Mouse (Mus musculus) bone marrow, adult 2 months (tissue): ENCODE measurements around the gene Gm13271. TPM values are rescaled to one million over a fixed set of nuclear protein-coding genes. Genes with fewer than 3 reads are reported as not detected.
"Not testable (repeated sequence)": the region's sequence is repeated elsewhere in the genome, so short reads cannot be mapped to it uniquely, and the experiment has no call there.

Experiments used
- H3K27ac ChIP-seq: fragments of 200-500 bp; 2 replicates; pipeline ENCODE4 v1.5.1; 2012; ENCODE audit warnings: low read depth, mild to moderate bottlenecking, control low read depth, inconsistent platforms, low read length; ENCODE audit not compliant: control insufficient read depth, poor library complexity, insufficient read depth
- H3K4me1 ChIP-seq: fragments of 200-500 bp; 2 replicates; pipeline ENCODE4 v1.6.1; 2011; ENCODE audit warnings: low read length; ENCODE audit not compliant: control insufficient read depth, insufficient read depth
- H3K4me3 ChIP-seq: fragments of 200-500 bp; replicated peaks from 2 replicates; pipeline ENCODE3; 2011; ENCODE audit warnings: mild to moderate bottlenecking, low read depth, low read length, control low read depth; ENCODE audit not compliant: control insufficient read depth
- CTCF ChIP-seq: fragments of 200-500 bp; IDR thresholded peaks from 2 replicates; pipeline ENCODE4 v1.5.1; 2011; ENCODE audit warnings: low read length, control low read depth; ENCODE audit not compliant: control insufficient read depth, insufficient read depth
- POLR2A ChIP-seq: fragments of 200-500 bp; IDR thresholded peaks from 2 replicates; pipeline ENCODE4 v1.6.1; 2011; ENCODE audit warnings: low read depth, mild to moderate bottlenecking, control low read depth, low read length, borderline replicate concordance; ENCODE audit not compliant: control insufficient read depth
- WGBS: fragments of 180-500 bp; shearing (Covaris S2); methylation state at CpG from one replicate; pipeline ENCODE4 v1.1.7; 2018; 5-methylcytosine and 5-hydroxymethylcytosine counted together
- polyA plus RNA-seq: library from polyadenylated mRNA; stranded (reverse); fragments of >200 nt; gene quantifications from 2 replicates; pipeline ENCODE4 v1.2.4, GENCODE M21; 2011; ENCODE audit warnings: low replicate concordance; ENCODE audit not compliant: missing spikeins, insufficient read depth, insufficient read length

Gene Gm13271
- polyA plus RNA-seq, 1 experiment = not detected

DNA sequence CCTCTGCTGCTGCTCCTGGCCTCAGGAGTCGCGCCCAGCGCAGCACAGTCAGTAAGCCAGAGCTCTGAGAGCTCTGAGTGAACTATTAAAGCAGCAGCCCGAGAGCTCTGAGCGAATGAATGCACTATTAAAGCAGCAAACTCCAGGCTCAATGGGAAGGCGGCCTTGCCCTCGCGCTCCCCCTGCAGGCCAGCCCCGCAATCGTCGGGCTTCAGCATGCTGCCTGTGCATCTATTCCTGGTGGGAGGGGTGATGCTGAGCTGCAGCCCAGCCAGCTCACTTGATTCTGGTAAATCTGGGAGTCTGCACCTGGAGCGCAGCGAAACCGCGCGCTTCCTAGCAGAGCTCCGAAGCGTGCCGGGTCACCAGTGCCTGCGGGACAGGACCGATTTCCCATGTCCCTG, 3.0 kb downstream of the Gm13271 start:
- H3K4me1 ChIP-seq = not testable (repeated sequence)
- Histone ChIP-seq H3K4me3 (peak overlapping the region; percentile 62), H3K27ac (peak overlapping the region; percentile 92)
- 1% methylated on average over 21 of the region's 21 CpGs for WGBS
- peak; percentile 70 for TF ChIP-seq CTCF

DNA sequence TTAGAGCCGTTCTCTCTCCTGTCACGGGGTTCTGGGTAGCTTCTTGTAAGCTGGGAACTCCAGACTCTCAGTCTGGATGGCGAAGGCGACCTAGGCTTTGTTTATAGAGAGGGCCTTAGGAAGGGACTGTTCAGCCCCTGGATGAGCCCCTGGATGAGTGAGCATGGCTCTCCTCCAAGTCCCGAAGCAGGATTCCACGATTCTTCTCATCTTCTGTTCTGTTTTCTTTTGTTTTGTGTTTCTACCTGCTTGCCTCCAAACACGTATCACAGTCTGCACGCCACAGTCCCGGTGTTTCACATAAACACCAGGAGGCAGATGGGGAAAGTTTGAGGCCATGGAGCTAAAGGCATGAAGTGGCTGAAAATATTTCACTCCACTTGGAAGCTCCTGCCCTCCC, 4.1 kb downstream of the Gm13271 start:
- not testable (repeated sequence) for H3K4me3 ChIP-seq, H3K4me1 ChIP-seq, H3K27ac ChIP-seq
- 90% methylated on average over 9 of the region's 9 CpGs for WGBS

DNA sequence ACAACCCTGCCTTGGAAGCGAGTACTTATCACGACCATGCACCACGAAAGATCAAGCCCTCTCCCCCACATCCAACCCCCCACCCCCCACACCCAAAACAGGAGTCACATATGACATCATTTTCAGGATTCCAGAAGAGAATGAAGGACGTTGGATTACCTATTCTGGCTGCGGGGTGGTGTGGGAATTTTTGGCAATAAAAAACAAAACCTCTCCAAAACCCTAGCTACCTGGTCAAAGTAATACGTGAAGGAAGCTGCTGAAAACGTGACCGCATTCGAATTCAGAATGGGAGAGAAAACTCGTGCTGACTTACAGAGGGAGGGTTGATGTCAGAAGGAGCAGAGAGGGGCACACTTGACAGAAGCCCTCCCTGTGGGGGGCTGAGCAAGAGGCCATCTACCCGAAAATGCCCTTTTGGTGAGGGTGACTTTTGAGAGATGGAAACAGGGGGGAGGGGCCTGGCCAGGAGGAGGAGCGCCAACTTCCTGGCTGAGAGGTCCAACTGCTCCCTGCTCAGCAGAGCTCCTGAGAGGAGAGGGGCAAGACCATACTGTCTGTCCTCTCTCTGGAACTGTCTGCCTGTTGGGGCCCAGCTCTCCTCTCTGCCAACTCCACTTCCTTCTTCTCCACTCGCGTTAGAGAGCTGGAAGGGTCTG, 5.1 kb downstream of the Gm13271 start, which contains the start of gene Gm13283:
Gene Gm13283, plus strand, starts transcription at position 510 of the 659 bp plus-strand sequence.
- 14% methylated on average over 11 of the region's 14 CpGs for whole genome bisulfite sequencing
- peak within 1 kb of the TSS; percentile 74; the same call in 1 of the 2 replicates for H3K27ac ChIP-seq
- H3K4me3 ChIP-seq, H3K4me1 ChIP-seq: not testable (repeated sequence)

DNA sequence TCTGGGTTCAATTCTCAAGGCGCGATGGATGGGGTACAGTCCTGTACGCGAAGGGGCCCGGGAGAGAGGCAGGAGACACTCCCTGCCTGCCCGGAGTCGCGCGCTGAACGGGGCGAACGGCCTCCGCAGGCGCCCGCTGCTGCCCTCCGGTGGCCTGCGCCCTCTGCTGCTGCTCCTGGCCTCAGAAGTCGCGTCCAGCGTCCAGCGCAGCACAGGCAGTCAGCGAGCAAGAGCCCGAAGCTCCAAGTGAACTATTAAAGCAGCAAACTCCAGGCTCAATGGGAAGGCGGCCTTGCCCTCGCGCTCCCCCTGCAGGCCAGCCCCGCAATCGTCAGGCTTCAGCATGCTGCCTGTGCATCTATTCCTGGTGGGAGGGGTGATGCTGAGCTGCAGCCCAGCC, 5.8 kb downstream of the Gm13271 start:
- TF ChIP-seq POLR2A = peak; percentile 43; the same call in 1 of the 2 replicates
- under 1% methylated on average over 28 of the region's 28 CpGs for WGBS
- H3K4me3 ChIP-seq, H3K4me1 ChIP-seq: not testable (repeated sequence)
- peak overlapping the region; percentile 74; the same call in 1 of the 2 replicates for H3K27ac ChIP-seq

DNA sequence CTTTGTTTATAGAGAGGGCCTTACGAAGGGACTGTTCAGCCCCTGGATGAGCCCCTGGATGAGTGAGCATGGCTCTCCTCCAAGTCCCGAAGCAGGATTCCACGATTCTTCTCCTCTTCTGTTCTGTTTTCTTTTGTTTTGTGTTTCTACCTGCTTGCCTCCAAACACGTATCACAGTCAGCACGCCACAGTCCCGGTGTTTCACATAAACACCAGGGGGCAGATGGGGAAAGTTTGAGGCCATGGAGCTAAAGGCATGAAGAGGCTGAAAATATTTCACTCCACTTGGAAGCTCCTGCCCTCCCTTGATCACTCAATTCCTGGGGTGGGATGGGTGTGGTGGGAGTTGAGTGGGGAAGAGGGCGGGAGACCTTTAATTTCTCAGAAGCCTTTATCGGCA, 7.1 kb downstream of the Gm13271 start:
- not testable (repeated sequence) for H3K4me1 ChIP-seq, H3K4me3 ChIP-seq, H3K27ac ChIP-seq
- 71% methylated on average over 6 of the region's 8 CpGs for WGBS

DNA sequence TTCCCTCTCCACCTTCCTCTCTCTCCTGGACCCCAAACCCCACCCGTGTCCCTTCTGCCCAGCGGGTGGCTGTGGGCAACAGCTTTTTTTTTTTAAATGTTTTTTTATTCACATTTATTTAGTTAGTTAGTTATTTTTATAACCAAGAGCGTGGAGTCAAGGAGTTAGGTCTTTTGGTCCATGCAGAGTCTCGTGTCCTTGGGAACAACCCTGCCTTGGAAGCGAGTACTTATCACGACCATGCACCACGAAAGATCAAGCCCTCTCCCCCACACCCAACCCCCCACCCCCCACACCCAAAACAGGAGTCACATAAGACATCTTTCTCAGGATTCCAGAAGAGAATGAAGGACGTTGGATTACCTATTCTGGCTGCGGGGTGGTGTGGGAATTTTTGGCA, 7.7 kb downstream of the Gm13271 start:
- H3K27ac ChIP-seq, H3K4me3 ChIP-seq, H3K4me1 ChIP-seq: not testable (repeated sequence)
- whole genome bisulfite sequencing = 49% methylated on average over 9 of the region's 9 CpGs

DNA sequence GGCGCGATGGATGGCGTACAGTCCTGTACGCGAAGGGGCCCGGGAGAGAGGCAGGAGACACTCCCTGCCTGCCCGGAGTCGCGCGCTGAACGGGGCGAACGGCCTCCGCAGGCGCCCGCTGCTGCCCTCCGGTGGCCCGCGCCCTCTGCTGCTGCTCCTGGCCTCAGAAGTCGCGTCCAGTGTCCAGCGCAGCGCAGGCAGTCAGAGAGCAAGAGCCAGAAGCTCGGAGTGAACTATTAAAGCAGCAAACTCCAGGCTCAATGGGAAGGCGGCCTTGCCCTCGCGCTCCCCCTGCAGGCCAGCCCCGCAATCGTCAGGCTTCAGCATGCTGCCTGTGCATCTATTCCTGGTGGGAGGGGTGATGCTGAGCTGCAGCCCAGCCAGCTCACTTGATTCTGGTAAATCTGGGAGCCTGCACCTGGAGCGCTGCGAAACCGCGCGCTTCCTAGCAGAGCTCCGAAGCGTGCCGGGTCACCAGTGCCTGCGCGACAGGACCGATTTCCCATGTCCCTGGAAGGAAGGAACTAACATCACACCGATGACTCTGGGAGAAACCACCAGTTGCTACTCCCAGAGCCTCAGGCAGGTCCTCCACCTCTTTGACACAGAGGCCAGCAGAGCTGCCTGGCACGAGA, 8.8 kb downstream of the Gm13271 start:
- TF ChIP-seq POLR2A = peak; percentile 50; the same call in 1 of the 2 replicates
- peak; percentile 8; the same call in 1 of the 2 replicates for TF ChIP-seq CTCF
- H3K27ac ChIP-seq = peak overlapping the region; percentile 81
- WGBS = 2% methylated on average over 34 of the region's 42 CpGs
- not testable (repeated sequence) for H3K4me1 ChIP-seq
- peak overlapping the region; percentile 31 for H3K4me3 ChIP-seq

DNA sequence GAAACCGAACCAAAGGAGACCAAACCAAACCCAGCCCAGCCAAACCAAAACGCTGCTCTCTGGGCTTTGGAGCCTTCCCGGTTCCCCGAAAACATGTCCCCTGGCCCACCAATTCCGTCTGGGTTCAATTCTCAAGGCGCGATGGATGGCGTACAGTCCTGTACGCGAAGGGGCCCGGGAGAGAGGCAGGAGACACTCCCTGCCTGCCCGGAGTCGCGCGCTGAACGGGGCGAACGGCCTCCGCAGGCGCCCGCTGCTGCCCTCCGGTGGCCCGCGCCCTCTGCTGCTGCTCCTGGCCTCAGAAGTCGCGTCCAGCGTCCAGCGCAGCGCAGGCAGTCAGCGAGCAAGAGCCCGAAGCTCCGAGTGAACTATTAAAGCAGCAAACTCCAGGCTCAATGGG, 18.9 kb downstream of the Gm13271 start, which contains the start of gene Gm13290:
Gene Gm13290, plus strand, starts transcription at position 301 of the 400 bp plus-strand sequence.
- not testable (repeated sequence) for H3K4me1 ChIP-seq, H3K4me3 ChIP-seq, H3K27ac ChIP-seq
- no CpG with 5 or more reads among the region's 32 CpGs for WGBS

DNA sequence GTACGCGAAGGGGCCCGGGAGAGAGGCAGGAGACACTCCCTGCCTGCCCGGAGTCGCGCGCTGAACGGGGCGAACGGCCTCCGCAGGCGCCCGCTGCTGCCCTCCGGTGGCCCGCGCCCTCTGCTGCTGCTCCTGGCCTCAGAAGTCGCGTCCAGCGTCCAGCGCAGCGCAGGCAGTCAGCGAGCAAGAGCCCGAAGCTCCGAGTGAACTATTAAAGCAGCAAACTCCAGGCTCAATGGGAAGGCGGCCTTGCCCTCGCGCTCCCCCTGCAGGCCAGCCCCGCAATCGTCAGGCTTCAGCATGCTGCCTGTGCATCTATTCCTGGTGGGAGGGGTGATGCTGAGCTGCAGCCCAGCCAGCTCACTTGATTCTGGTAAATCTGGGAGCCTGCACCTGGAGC, 22.0 kb downstream of the Gm13271 start, which contains the start of gene Gm13289:
Gene Gm13289, plus strand, starts transcription at position 301 of the 400 bp plus-strand sequence.
- H3K4me1 ChIP-seq, H3K4me3 ChIP-seq, H3K27ac ChIP-seq: not testable (repeated sequence)
- WGBS = no CpG with 5 or more reads among the region's 29 CpGs

DNA sequence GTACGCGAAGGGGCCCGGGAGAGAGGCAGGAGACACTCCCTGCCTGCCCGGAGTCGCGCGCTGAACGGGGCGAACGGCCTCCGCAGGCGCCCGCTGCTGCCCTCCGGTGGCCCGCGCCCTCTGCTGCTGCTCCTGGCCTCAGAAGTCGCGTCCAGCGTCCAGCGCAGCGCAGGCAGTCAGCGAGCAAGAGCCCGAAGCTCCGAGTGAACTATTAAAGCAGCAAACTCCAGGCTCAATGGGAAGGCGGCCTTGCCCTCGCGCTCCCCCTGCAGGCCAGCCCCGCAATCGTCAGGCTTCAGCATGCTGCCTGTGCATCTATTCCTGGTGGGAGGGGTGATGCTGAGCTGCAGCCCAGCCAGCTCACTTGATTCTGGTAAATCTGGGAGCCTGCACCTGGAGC, 24.9 kb downstream of the Gm13271 start, which contains the start of gene Gm13272:
Gene Gm13272, plus strand, starts transcription at position 301 of the 400 bp plus-strand sequence.
- no CpG with 5 or more reads among the region's 29 CpGs for WGBS

DNA sequence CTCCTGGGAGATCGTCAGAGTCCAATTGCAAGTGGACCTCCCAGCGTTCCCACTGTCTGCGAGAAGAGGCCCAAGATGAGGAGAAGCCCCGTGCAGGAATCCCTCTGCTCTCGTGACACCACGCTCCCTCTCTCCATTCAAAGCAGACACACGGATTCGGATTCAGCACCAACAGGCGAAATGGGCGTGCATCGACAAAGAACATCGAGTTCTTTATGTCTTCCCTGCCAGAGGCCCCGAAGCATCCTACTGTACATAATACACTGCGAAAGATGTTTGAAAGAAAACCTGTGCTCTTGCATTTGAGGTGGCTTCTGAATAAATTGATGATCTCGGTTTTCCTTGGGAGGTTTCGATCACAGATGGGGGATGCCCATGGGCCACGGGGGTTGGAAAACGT, 25.7 kb downstream of the Gm13271 start:
- WGBS = 67% methylated on average over 16 of the region's 18 CpGs

More for the DNA sequence above, 24.9 kb downstream of the Gm13271 start, which contains the start of gene Gm13272:
- not testable (repeated sequence) for H3K4me3 ChIP-seq, H3K4me1 ChIP-seq, H3K27ac ChIP-seq

DNA sequence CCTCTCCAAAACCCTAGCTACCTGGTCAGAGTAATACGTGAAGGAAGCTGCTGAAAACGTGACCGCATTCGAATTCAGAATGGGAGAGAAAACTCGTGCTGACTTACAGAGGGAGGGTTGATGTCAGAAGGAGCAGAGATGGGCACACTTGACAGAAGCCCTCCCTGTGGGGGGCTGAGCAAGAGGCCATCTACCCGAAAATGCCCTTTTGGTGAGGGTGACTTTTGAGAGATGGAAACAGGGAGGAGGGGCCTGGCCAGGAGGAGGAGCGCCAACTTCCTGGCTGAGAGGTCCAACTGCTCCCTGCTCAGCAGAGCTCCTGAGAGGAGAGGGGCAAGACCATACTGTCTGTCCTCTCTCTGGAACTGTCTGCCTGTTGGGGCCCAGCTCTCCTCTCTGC, 27.2 kb downstream of the Gm13271 start, which contains the start of gene Ifnz:
Gene Ifnz, plus strand, starts transcription at position 301 of the 400 bp plus-strand sequence.
- WGBS = 8% methylated on average over 5 of the region's 7 CpGs
- H3K4me3 ChIP-seq, H3K4me1 ChIP-seq: not testable (repeated sequence)
- H3K27ac ChIP-seq = peak within 1 kb of the TSS; percentile 69; the same call in 1 of the 2 replicates

More for the DNA sequence above, 25.7 kb downstream of the Gm13271 start:
- H3K4me1 ChIP-seq, H3K27ac ChIP-seq, H3K4me3 ChIP-seq: not testable (repeated sequence)

DNA sequence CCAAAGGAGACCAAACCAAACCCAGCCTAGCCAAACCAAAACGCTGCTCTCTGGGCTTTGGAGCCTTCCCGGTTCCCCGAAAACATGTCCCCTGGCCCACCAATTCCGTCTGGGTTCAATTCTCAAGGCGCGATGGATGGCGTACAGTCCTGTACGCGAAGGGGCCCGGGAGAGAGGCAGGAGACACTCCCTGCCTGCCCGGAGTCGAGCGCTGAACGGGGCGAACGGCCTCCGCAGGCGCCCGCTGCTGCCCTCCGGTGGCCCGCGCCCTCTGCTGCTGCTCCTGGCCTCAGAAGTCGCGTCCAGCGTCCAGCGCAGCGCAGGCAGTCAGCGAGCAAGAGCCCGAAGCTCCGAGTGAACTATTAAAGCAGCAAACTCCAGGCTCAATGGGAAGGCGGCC, 27.7 kb downstream of the Gm13271 start:
- peak overlapping the region; percentile 69; the same call in 1 of the 2 replicates for H3K27ac ChIP-seq
- not testable (repeated sequence) for H3K4me3 ChIP-seq, H3K4me1 ChIP-seq
- under 1% methylated on average over 16 of the region's 31 CpGs for WGBS
